Mouse (Mus musculus) megakaryocyte progenitor cell, adult 5-6 weeks (primary cell): ENCODE measurements at regions not wholly inside any gene's neighbourhood (a gene's known extent, or its start where the extent isn't known, plus 50 kb on each side); places are given as distances from the start of the nearest gene placed in this dataset.

Experiments used
- ATAC-seq: replicated peaks from 2 replicates; pipeline ENCODE4 v1.8.0; 2016; ENCODE audit warnings: mild to moderate bottlenecking, moderate TSS enrichment, inconsistent platforms; ENCODE audit not compliant: poor library complexity

DNA sequence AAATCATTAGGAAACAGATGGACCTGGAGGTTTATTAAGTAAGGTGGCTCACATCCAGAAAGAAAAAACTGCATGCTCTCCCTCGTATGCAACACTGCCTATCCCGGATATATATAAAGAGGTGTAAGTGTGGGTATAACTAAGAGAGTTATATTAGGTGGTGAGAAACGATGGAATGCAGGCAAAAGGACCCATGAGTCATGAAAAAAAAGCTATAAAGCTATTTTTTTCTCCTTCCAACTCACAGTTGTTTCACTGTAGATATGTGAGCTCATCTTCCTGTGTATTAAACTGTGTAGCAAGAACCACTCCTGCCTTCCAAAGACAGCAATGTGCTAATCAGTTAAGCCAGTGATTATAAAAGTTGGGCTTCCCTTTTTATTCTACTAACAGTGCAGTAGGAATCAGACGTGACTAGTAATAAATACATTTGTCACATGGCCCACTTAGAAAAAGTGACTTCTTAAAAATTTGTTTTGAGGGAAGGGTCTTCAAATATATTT is 51.4 kb upstream of the Bdh1 start:
- ATAC-seq, result peak; percentile 92

GRCm38 (mm10) chr16:31369849-31370248 is 52.2 kb upstream of the Bdh1 start:
- no peak for ATAC-seq

GRCm38 (mm10) chr16:31367521-31368245 is 53.1 kb upstream of the Apod start:
- ATAC-seq, result no peak

DNA sequence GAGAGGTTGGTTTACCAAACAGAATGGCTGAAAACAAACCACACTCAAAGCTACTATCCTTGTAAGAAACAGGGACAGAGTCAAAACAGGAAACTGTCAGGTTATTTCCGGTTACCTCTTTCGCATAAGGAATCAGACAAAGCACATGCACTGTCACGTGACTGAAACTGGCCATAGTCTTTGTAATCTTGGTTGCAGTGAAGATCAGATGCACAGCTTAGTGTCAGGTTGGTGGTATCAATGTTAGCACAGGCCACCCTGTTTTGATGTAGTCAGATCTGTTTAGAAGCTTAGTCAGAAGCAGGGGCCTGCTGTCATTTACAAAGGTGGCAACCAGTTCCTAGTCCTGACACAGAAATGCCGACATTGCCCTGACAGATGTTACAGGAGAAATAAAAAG is 51.4 kb upstream of the Apod start:
- peak; percentile 18; the same call in 1 of the 2 replicates for ATAC-seq

- ATAC-seq, result no peak
Measured at GRCm38 (mm10) chr16:31364475-31364874, 49.9 kb upstream of the Apod start.
